Mouse (Mus musculus) liver (tissue): Measurements from ENCODE around the gene Fsd1.

Source experiments
- DNase-seq: peaks from one replicate; pipeline ENCODE4 v3.0.0-alpha.2; 2020; ENCODE audit warnings: mixed read lengths

The Fsd1 gene

DNA sequence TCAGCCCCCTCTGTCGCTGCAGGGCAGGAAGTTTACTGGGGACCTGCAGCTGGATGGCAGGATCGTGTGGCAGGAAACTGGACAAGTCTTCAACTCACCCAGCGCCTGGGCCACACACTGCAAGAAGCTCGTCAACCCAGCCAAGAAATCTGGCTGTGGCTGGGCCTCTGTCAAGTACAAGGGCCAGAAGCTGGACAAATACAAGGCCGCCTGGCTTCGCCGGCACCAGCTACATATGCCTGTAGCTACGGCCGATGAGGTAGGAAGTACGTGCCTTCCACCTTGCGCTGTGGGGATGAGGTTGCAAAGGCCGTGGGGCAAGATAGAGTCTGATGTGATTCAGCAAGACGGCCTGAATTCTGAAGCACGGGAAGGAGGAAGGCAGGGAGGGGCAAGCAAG, 23.9 kb downstream of the Fsd1 start:
- DNase-seq = no peak

DNA sequence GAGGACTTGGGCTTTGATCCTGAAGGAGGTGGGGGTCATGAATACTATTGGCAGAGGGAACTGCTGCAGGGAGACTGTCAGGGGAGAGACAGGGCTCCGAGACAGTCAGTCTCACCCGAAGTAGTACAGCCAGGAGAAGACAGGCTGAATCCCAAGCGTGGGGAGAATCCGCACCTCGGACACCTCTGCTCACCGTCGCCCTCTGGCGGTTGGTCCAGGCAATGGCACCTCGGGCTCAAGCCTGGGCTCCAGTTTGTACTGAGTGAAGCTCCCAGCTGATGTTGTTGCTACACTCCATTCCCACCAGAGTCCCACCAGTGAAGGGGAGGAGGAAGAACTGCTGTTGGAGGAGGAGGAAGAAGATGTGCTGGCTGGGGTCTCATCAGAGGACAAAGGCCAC, 24.4 kb downstream of the Fsd1 start:
- DNase-seq = peak; percentile 81

DNA sequence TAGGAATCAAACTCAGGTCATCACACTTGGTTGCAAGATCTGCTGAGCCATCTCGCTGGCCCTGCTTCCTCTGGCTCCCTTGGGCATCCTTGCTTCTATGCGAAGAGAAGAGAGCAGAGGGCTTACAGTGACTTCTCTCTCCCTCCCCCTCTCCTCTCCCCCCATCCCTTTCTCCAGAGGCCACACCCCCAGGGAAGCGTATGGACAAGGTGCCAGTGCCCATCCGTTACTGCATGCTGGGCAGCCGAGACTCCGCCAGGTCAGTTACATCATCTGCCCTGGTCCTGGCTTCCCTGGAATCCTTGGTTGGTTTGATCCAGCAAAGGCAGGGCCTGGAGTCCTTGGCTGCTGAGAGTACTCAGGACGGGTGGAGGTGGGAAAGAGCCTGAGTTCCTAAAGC, 25.1 kb downstream of the Fsd1 start:
- no peak for DNase-seq

DNA sequence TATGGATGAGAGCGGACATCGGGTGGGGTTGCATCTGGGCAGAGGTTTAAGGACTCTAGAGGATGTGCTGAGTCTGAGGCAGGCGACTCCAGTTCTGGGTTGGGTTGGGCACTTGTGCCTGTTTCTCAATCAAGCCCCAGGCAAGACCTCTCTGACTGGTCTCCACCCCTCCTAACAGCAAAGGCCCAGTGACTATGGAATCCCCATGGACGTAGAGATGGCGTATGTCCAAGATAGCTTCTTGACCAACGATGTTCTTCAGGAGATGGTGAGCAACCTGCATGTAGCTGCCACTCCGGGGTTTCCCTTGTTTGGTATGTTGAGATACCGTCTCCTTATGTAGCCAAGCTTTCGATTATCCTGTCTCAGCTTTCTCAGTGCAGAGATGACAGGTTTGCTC, 29.0 kb downstream of the Fsd1 start:
- no peak for DNase-seq

DNA sequence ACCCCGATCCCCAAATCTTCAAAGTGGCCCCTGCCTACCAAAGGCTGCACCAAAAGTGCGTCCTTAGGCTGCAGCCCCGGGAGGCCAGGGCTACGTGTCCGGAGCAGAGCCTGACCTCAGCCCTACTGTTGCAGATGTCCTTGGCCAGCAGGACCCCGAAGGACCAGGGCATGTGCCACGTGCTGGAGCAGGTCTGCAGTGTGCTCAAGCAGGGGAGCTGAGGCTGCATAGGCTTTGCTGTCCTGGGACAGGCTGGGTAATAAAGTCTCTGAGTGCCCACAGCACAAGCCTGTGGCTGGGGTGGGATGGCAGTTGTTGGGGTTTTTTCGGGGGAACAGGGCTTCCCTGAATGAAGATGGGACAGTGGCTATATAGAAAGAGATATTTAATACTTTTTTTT, 30.1 kb downstream of the Fsd1 start:
- DNase-seq = no peak

DNA sequence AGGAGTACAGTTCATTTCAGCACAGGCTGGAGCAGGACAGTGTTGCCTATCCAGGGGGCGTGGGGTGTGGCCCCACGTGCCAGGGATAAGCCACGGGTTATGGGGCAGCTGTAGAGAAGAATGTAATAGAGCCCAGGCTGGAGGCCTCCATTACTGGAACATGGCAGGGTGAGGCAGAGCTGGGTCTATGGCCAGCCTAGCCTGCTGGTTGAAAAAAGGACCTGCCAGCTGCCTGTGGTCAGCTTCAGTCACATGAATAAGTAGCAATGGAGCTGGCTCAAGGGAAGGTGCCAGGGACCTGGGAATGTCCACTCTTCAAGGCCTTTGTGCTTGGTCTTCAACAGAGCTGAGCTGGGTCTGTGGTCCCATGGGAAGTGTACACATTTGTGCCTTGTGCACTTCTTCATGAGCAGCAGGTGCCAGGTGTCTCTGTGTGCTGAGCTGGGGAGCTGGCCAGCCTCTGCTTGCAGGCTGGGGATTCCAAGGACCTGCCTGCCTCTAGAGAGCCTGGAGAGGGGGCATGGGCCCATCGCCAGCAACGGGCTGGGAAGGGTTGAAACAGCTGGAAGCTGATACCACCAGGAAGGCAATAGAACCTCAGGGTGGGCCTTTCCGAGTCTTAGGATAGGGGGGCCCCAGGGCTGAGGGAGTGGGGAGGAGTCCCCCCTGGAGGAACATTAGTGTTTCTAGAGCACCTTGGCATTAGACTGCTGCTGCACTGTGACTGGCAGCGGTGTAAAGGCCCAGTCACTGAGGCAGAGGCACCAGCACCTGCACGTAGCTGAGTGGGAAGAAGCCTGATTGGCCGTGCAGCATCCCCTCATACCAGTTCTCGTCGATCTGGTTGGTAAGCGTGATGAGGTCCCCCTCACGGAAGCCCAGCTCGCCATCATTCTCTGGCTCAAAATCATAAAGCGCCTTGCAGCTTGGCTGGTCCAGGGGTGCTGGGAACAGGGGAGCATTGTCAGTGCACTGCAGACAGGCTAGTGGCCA, 30.8 kb downstream of the Fsd1 start:
- no peak for DNase-seq

DNA sequence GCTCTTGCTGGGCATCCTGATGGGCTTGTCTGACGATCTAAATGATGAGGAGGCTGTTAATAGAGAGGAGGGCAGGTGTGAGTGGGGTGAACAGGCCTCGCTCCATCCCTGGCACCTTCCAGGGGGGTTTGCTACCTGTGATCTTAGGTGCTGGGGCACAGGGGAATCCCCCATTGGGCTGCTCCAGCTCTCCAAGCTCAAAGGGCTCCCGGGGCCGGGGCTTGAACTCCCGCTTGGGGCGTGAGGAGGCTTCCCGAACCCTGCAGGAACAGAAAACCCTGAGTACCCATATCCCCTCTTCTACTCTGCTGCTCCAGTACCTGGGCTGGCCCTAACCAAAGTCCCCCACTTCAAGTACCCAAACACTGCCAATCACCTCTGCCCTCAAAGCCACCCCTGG, 31.5 kb downstream of the Fsd1 start:
- DNase-seq = no peak

DNA sequence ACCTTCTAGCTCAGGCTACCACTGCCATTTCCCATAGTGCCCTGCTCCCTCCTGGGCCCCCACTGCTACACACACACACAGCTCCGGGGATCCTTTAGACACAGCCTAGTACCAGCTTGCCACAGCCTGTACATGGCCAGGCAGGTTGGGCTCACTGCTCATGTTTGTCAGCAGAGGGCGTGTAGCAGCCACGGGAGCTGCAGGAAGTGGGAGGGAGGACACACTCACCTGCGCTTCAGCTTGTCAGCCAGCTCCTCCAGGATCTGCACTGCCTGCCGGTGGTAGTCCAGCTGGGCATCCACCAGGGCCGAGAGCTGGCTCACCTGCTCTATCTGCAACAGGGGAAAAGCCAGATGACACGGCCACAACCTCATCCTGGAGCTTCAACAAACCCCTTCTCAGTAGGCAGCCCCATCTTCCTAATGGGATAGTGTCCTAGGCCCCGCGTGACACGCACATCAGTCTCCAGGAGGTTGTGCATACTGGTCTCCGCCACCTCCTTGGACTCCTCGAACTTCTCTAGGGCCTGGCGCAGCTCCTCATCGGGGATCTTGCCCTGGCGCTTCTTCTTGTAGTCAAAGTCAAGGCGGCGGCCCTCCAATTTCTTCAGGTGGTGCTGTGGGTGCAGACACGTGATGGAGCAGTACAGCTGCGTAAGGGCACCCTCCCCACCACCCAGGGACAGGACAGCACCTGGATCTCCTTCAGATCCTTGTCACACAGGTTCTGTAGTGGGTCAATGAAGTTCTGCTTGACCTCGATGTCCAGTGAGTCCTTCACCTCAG, 32.2 kb downstream of the Fsd1 start:
- peak; percentile 37 for DNase-seq

DNA sequence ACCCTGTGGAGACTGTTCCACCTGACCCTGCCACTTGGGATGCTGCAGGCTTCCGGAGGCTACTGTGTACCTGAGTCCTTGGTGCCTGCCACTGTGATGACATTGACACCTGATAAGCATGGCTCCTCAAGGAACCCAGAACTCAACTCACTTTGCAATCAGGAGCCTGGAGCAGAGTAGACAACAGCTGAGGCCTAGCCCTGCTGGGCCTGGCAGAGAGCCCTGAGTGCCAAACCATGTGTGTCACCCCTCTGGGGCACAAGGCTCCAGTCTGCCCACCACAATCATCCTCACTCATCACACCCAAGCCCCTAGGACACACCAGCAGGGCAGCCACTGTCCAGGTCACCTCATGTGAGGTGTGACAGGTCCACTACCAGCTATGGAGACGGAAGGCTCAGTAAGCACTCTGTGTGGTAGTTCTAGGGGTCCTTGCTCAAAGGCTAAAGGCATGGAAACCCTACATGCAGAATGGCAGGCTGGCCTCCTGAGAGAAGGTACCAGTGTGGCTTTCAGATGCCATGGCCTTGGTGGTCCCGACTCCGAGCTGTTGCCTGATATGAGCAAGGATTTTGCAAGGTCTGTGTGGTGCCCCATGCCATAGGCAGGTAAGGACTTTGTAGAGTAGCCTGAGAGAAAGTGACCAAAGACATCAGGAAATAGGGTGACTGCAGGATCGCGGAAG, 34.2 kb downstream of the Fsd1 start:
- no peak for DNase-seq

DNA sequence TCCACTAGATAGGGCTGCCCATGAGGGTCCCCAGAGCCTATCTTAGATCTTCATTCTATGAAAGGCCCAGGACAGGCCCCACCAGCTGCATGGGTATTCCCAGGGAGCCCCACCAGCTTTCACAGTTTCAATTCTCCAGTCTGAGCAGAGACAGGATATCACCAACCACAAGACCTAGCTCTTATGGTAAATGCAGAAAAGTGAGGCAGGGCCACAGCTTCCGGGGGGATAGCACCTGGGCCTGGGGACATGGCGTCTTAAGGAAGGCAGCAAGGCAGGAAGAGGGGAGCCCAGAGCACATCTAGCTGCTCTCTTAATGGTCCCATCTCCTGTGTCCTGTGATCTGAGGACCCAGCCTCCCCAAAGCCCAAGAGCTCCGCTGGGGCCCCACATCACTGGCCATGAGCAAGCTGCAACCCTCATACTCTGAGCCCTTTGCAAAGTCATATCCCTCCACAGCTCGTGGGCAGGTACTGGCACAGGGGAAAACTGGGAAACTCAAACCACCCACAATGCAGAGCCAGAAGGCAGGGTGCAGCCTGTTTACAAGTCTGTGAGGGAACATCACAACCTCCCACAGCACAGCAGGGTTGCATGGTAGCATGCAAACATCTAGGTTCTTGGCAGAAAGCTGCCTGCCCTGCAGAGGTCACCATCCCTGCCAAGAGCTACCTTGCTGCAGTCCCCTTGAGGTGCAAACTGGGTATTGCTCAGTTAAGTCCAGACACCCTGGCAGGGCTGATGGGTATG, 35.0 kb downstream of the Fsd1 start:
- no peak for DNase-seq

DNA sequence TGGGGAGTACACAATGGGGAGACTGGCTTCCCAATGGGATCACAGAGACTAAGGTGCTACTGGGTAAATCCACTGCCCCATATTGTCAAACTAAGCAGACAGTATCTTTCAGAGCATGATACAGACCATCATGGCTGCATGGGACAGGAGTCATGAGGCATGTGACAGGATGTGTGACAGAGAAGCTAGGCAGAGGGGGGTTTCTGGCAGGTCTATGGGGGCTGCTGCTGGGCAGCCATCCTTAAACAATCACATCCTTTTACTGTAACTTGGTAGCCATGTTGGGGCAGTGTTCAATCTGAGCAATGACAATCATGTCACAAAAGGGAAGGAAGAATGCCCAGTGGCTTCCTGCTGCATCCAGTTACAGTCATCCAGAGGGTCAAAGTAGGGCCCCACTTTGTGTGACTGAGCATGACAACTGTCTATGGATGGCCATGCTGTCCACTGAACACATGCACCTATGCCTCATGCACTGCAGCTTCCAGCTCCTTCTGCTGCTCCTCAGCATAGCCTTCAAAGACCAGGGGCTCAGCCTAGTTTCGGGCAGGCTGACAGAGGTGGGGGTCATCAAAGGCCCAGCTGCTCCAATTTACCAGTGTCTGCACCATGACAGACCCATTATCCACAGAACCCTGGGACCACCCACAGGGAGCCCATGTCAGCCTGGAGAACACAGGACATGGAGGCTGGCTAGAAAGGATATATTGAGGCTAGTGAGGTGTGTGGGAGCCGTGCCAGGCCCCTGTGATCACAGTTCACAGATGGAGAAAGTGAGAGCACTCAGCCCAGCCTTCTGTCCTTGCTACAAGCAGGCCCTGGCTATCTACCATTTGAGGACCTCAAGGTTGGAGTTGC, 36.1 kb downstream of the Fsd1 start:
- no peak for DNase-seq

DNA sequence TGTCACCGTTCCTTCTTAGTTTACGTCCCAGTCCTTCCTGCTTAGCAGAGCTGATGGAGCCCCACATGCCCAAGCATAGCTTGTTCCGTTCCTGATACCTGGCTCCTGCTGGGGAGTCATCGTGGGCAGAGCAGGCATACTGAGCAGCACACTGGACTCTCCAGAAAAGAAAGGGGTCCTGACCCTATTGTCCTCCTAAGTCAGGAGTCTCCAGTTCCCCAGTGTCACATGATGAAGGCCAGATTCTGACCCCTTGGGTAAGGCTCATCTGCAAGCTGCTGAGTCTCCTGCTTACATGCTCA, 36.6 kb downstream of the Fsd1 start:
- DNase-seq = no peak

DNA sequence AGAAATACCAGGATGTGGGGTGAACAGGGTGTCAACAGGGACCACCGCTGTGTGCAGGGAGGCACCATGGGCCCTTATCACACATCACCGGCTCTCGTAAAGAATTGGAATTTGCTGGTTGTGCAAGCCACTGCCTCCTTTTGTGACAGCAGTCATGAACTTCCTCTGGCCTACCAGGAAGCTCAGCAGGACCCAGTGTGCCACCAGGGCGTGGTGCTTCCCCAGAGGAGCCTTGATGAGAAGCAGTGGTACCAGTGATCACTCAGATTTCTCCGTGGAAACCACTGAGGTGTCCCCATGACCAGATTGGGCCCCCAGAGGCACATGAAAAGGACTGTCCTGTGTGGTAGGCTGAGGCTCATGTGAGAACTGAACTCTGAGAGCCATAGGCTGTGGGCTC, 37.1 kb downstream of the Fsd1 start:
- no peak for DNase-seq

DNA sequence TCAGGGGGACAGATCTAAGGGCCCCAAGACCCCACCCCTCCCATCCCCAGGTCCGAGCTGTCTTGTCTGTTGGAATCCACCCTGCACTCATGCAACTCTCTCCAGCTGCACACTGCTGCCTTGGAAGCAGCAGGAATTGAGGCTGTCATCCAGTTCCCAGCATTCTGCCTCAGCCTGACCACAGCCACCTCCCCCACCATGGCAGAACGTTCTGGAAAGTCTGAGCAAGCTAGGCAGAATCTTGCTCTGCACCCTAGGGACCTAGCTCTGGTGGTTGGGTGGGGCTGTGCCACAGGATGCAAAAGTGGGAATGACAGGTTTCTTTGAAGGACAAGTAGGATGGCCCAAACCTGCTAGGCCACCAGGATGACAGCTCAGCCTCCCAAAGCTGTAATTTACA, 38.2 kb downstream of the Fsd1 start:
- DNase-seq = no peak

DNA sequence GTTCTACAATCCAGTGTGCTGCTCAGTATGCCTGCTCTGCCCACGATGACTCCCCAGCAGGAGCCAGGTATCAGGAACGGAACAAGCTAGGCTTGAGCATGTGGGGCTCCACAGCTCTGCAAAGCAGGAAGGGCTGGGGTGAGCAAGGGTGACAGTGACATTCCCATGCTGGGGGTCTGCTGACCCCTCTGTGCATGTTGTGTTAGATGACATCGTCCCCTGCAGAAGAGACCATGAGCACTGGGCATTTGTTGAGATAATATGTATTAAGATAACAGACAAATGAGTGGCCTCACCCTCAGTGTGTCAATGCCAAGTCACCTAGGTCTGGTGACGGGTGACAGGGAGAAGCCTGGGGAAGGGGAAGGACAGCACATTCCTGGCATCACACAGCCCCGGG, 38.6 kb downstream of the Fsd1 start:
- no peak for DNase-seq

DNA sequence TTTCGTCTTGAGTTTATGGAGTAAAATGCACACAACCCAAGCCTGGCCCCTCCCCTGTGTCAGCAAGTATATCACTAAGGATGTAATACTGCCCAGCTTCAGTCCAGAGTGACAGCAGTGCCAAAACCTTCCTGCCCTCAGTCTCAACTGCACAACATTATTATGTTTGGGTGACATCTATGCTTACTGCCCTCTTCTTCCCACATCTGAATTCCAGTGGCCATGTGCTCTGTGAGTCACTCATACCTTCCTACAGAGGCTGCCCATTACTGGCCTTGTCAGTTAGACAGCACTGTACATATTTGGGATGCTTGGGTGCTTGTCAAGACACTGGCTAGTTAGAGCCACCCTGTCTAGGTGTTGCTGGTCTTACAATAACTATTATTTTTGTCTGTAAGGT, 40.0 kb downstream of the Fsd1 start:
- DNase-seq = no peak

DNA sequence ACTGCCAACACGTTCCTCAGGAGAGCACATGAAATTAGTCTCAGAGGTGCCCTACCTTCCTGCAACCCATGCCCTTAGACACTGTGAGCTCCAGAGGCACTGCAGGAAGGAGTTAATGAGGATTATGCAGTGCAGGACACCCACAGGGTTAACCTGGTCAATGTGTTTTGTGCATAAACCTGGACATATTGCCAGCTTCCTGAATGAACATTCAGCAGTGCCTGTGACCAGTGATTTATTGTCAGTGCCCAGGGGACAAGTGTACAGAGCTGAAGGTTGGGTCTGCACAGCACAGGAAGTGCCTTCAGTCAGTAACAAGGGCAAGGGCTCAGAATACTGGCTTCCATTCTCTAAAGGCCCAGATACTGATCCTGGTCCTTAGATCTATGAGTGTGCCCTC, 40.6 kb downstream of the Fsd1 start:
- DNase-seq = no peak

DNA sequence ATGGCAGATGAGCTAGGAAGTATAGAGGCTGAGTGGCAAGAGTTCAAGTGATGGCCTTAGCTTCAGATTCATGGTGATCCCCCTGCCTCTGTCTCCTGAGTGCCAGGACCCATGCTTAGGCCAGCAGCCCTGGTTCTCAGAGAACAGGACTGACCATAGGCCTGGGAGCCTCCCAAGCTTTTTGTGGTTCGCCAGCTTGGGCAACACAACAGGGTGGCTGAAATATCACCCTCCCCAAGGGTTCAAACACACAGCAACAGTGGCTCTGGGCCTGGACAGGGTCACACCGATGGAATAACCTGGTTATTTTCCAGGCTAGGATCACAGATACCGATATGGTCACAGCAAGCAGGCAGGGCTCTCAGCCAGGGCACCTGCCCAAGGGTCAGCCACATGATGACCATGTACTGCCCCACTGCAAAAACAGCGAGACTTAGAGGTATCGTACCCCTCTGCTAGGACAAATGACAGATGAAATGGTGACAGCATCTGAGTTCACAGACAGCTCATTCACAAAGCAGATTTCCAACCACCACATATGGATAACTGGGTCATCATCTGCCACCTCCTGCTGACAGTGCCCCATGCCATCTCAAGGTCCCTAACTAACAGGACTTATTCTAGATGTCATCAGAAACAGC, 41.6 kb downstream of the Fsd1 start:
- DNase-seq = no peak

DNA sequence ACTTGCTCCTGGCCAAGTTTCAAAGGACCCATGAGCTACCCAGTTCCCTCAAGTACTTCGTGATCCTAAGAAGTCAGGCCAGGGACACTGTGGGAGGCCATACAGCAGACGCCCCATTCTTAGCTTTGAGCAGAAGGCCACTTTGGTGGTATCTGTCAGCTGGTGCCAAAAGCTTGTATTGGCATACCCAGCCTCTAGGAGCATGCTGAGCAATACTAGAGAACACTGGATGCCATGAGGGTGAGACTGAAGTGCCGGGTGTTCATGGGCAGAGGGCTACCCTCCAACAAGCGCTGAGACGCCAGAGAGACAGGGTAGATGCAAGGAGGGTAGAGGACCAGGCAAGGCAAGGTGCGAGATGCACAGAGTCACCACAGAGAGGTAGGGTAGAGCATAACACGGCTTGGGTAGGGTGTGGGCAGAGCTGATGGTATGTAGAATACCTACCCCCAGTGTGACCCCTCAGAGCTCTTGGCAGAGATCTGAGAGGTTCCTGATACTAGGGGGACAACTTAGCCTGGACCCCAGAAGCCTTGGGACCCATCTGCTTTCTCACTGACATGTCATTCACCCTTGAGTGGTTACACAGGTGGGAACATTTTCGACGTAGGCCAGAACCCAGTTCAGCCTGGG, 44.0 kb downstream of the Fsd1 start:
- DNase-seq = no peak

DNA sequence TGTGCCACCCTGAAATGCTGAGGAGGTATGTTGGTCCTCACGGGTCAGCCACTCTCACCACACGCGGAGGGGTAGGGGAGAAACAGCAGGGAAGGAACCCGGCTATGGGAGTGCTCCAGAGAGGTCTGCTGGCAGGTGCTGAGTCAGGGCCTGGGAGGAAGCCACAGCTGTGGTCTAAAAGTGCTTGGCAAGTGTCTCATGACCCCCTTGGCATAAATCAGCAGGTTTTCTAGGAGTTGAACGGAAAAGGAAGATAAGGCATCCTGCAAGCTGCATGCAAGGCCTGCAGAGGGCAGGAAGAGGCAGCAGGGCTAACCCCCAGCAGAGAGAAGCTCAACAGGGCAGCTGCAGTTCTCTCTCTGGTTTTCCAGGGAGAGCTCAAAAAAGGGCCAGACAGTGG, 44.6 kb downstream of the Fsd1 start:
- peak; percentile 42 for DNase-seq

DNA sequence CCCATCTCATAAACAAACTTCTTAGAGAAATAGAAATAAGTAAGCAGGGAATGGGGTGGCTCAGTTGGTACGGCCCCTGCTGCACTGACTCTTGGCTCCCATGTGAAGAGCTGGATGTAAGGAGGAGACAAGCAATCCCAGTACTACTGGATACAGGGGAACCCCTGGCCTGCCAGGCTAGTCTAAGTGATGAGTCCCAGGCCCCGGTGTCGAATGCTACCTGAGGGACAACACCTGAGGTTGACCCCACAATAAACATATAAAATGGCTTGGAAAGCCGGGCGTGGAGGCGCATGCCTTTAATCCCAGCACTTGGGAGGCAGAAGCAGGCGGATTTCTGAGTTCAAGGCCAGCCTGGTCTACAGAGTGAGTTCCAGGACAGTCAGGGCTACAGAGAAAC, 45.1 kb downstream of the Fsd1 start:
- DNase-seq = no peak
